Mouse (Mus musculus) right cerebral cortex, adult 2 months (tissue): ENCODE measurements at regions not wholly inside any gene's neighbourhood (a gene's known extent, or its start where the extent isn't known, plus 50 kb on each side); places are given as distances from the start of the nearest gene placed in this dataset.

Experiments used
- DNase-seq, 2 experiments: peaks; one replicate each; pipeline ENCODE4 v3.0.0; 2021 to 2022; ENCODE audit warnings: low spot score in 2 of 2

GRCm38 (mm10) chr8:92302694-92303093 is 54.7 kb upstream of the Irx5 start:
- DNase-seq = no peak

GRCm38 (mm10) chr8:92301029-92301428 is 56.4 kb upstream of the Irx5 start:
- DNase-seq = no peak

GRCm38 (mm10) chr8:92286841-92287811 is 70.3 kb upstream of the Irx5 start:
- no peak for DNase-seq

GRCm38 (mm10) chr8:92275755-92276154 is 81.7 kb upstream of the Irx5 start:
- no peak for DNase-seq

- no peak for DNase-seq
These were observed 84.7 kb upstream of the Irx5 start for GRCm38 (mm10) chr8:92272726-92273125.

GRCm38 (mm10) chr8:92272073-92272472 is 85.4 kb upstream of the Irx5 start:
- no peak for DNase-seq

- DNase-seq = no peak
These were observed 86.8 kb upstream of the Irx5 start for GRCm38 (mm10) chr8:92270636-92271035.

GRCm38 (mm10) chr8:92267415-92267814 is 90.0 kb upstream of the Irx5 start:
- no peak for DNase-seq

- no peak for DNase-seq
These were observed 97.4 kb upstream of the Irx5 start for GRCm38 (mm10) chr8:92260056-92260455.

- no peak for DNase-seq
These were observed 99.2 kb upstream of the Irx5 start for GRCm38 (mm10) chr8:92258258-92258657.

- peak; percentile 37 to 47 for DNase-seq
These were observed 104.6 kb upstream of the Irx5 start for GRCm38 (mm10) chr8:92252597-92253375.

- DNase-seq = no peak
These were observed 111.1 kb upstream of the Irx5 start for GRCm38 (mm10) chr8:92246301-92246700.

- no peak for DNase-seq
These were observed 116.6 kb upstream of the Irx5 start for GRCm38 (mm10) chr8:92240686-92241275.

- no peak for DNase-seq
These were observed 125.8 kb upstream of the Irx5 start for GRCm38 (mm10) chr8:92231326-92232225.

GRCm38 (mm10) chr8:92229526-92229925 is 127.9 kb upstream of the Irx5 start:
- DNase-seq = no peak

GRCm38 (mm10) chr8:92224929-92225328 is 132.5 kb upstream of the Irx5 start:
- no peak for DNase-seq

- DNase-seq = no peak
These were observed 134.4 kb upstream of the Irx5 start for GRCm38 (mm10) chr8:92222992-92223391.

GRCm38 (mm10) chr8:92219181-92219890 is 138.1 kb upstream of the Irx5 start:
- DNase-seq = no peak

GRCm38 (mm10) chr8:92217521-92217920 is 139.9 kb upstream of the Irx5 start:
- DNase-seq = no peak

- DNase-seq = no peak
These were observed 141.2 kb upstream of the Irx5 start for GRCm38 (mm10) chr8:92216176-92216575.
